Mouse (Mus musculus) intestine, postnatal 0 days (tissue): ENCODE data around the gene Sh2b1. TPM values are rescaled to one million over a fixed set of nuclear protein-coding genes. Genes with fewer than 3 reads are reported as not detected.

Experiments used
- ATAC-seq: fragments of 200-750 bp; cut with Nextera tagmentation; 2 replicates; pipeline ENCODE4 v1.8.0; 2017; ENCODE audit warnings: mild to moderate bottlenecking, moderate TSS enrichment, moderate library complexity
- H3K27ac ChIP-seq: fragments of 300-500 bp; sonication (generic); 2 replicates; pipeline ENCODE4 v1.5.1; 2014; ENCODE audit warnings: mild to moderate bottlenecking, low read depth, low read length, moderate library complexity
- H3K27me3 ChIP-seq: fragments of 300-500 bp; sonication (generic); replicated peaks from 2 replicates; pipeline ENCODE4 v1.6.1; 2014; ENCODE audit warnings: low read length, mixed read lengths; ENCODE audit not compliant: control insufficient read depth, insufficient read depth
- H3K36me3 ChIP-seq: fragments of 300-500 bp; sonication (generic); 2 replicates; pipeline ENCODE4 v1.6.1; 2014; ENCODE audit warnings: mild to moderate bottlenecking, moderate library complexity; ENCODE audit not compliant: control insufficient read depth, insufficient read depth
- H3K4me1 ChIP-seq: fragments of 300-500 bp; sonication (generic); replicated peaks from 2 replicates; pipeline ENCODE4 v1.6.1; 2014; ENCODE audit warnings: antibody characterized with exemption, low read length, mixed read lengths; ENCODE audit not compliant: control insufficient read depth, insufficient read depth
- H3K4me2 ChIP-seq: fragments of 300-500 bp; sonication (generic); replicated peaks from 2 replicates; pipeline ENCODE4 v1.6.1; 2014; ENCODE audit warnings: low read depth, mild to moderate bottlenecking, moderate library complexity
- H3K4me3 ChIP-seq: fragments of 300-500 bp; sonication (generic); 2 replicates; pipeline ENCODE4 v1.5.1; 2014; ENCODE audit warnings: low read depth, low read length
- H3K9ac ChIP-seq: fragments of 300-500 bp; sonication (generic); 2 replicates; pipeline ENCODE4 v1.6.1; 2014; ENCODE audit warnings: mild to moderate bottlenecking, low read depth, low read length
- H3K9me3 ChIP-seq: fragments of 300-500 bp; sonication (generic); 2 replicates; pipeline ENCODE4 v1.6.1; 2016; ENCODE audit warnings: mixed run types; ENCODE audit not compliant: control insufficient read depth
- CTCF ChIP-seq: sonication (generic); IDR thresholded peaks from 2 replicates; pipeline ENCODE4 v1.5.1; 2016; ENCODE audit warnings: low read depth, mild to moderate bottlenecking, control low read depth, antibody characterized with exemption, moderate library complexity
- WGBS: fragments of 180-500 bp; shearing (Covaris S2); extraction: QIAGEN DNeasy Blood & Tissue Kit; methylation state at CpG from one replicate; pipeline ENCODE4 v1.1.7; 2014; 5-methylcytosine and 5-hydroxymethylcytosine counted together
- polyA plus RNA-seq: library from polyadenylated mRNA; unstranded; fragments of >200 nt; fragmentation: Nextera tagmentation; extraction: Ambion mirVana; gene quantifications from 2 replicates; pipeline ENCODE4 v1.2.1, GENCODE M21; 2015

Sh2b1 gene
- polyA plus RNA-seq, 1 experiment from 2014 or later: 23.8 TPM

DNA sequence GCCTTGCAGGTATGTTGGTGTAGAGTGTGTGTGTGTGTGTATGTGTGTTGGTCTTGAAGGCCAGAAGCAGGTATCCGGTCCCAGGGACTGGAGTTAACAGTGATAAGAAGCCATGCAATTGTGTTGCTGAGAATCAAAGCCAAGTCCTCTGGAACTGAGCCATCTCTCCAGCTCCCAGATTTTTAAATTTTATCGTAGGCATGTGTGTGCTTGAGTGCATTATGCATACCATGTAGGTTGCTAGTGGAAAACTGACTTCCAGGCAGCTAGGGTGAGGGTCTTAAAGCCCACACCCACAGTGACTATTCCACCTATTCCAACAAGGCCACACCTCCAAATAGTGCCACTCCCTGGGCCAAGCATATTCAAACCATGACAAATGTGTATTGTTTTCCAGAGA lies 29.7 kb upstream of the Sh2b1 start:
- H3K27me3 ChIP-seq: no peaks in the 10 kb centered on the region
- no peak overlapping the region for H3K27ac ChIP-seq
- TF ChIP-seq CTCF: no peak
- H3K9ac ChIP-seq: no peak overlapping the region
- peaks cover 11% of the 10 kb centered on the region for H3K36me3 ChIP-seq
- H3K4me1 ChIP-seq: no peaks in the 10 kb centered on the region
- no peak overlapping the region for H3K4me3 ChIP-seq
- no peak for ATAC-seq
- no peaks in the 10 kb centered on the region for H3K9me3 ChIP-seq
- no peak overlapping the region for H3K4me2 ChIP-seq
- WGBS: 79% methylated on average over 2 of the region's 2 CpGs

- no peaks in the 10 kb centered on the region for H3K27me3 ChIP-seq
- no peaks in the 10 kb centered on the region for H3K4me1 ChIP-seq
- peaks cover 26% of the 10 kb centered on the region for H3K36me3 ChIP-seq
- peak within 1 kb of the TSS; percentile 97 for H3K9ac ChIP-seq
- peak within 1 kb of the TSS; percentile 98 for H3K27ac ChIP-seq
- peak within 1 kb of the TSS; percentile 65 for H3K4me2 ChIP-seq
- peak; percentile 83 for TF ChIP-seq CTCF
- no peaks in the 10 kb centered on the region for H3K9me3 ChIP-seq
- peak; percentile 95 for ATAC-seq
- under 1% methylated on average over 62 of the region's 72 CpGs for WGBS
- H3K4me3 ChIP-seq: peak within 1 kb of the TSS; percentile 80
Observed at GRCm38 (mm10) chr7:126503273-126503878, 28.2 kb upstream of the Sh2b1 start, which contains the start of gene Atxn2l. TSS of gene Atxn2l (minus strand) at chr7:126503437.

DNA sequence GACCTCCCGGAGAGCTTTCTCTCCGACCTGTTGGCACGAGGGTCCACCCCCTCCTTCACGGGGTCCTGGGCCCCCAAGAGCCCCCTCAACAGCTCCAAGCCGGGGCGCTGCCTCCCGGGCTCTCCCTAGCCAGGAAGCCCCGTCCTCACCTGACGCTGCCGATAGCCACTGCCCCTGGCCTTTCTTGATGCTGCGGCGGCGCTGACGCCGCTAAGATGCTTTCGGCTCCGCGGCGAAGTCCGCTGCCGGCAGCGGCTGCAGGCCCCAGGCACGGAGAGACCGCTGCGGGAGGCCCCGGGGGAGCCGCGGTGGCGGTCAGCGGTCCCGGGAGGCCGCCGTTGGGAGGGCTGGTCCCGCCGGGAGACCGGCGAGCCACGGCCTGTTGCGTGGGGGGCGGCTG lies 27.5 kb upstream of the Sh2b1 start:
- peak overlapping the region; percentile 65 for H3K4me2 ChIP-seq
- no peaks in the 10 kb centered on the region for H3K9me3 ChIP-seq
- ATAC-seq: no peak
- WGBS: under 1% methylated on average over 40 of the region's 40 CpGs
- no peaks in the 10 kb centered on the region for H3K27me3 ChIP-seq
- peak overlapping the region; percentile 97 for H3K9ac ChIP-seq
- peak overlapping the region; percentile 98 for H3K27ac ChIP-seq
- peak overlapping the region; percentile 80 for H3K4me3 ChIP-seq
- peaks cover 32% of the 10 kb centered on the region for H3K36me3 ChIP-seq
- no peaks in the 10 kb centered on the region for H3K4me1 ChIP-seq
- TF ChIP-seq CTCF: no peak

DNA sequence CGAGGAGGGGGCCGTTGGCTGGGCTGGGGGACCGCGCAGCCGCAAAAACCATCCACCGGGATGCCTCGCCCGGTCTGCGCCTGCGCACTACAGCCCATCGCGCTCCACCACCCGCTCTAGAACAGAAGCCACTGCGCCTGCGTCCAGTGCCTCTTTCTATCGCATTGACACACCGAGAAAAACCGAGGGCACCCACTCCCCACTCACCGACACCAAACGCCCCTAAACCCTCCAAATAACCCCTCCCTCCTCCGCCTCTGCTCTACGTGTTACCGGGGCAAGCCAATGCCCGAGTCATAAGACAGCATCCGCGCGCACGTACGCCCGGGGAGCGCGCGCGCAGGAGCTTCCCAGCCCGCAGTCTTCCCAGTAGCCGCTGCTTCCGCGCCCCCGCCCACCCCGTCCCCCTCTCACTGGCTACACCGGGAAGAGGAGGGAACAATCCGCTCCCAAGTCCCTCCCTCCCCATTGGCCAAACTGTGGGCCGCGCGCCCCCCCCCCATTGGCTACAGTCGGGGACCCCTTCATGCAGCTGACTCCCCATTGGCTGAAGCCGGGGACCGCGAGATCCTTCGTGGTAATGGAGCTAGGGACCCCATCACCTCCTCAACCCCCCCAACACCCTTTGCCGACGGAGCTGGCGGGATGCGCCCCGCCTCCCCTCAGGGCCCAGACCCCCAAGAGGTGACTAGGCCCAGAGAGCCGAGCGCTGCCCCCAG lies 27.0 kb upstream of the Sh2b1 start:
- Histone ChIP-seq H3K4me2 (peak overlapping the region; percentile 65), H3K36me3 (peaks cover 38% of the 10 kb centered on the region), H3K27me3 (no peaks in the 10 kb centered on the region), H3K9me3 (no peaks in the 10 kb centered on the region), H3K9ac (peak overlapping the region; percentile 97), H3K4me1 (no peaks in the 10 kb centered on the region), H3K4me3 (peak overlapping the region; percentile 80), H3K27ac (peak overlapping the region; percentile 98)
- no peak for TF ChIP-seq CTCF
- peak; percentile 74 for ATAC-seq
- WGBS: under 1% methylated on average over 52 of the region's 57 CpGs

GRCm38 (mm10) chr7:126501684-126502022 lies 26.4 kb upstream of the Sh2b1 start:
- Histone ChIP-seq H3K27ac (peak overlapping the region; percentile 98), H3K4me2 (peak overlapping the region; percentile 65)

DNA sequence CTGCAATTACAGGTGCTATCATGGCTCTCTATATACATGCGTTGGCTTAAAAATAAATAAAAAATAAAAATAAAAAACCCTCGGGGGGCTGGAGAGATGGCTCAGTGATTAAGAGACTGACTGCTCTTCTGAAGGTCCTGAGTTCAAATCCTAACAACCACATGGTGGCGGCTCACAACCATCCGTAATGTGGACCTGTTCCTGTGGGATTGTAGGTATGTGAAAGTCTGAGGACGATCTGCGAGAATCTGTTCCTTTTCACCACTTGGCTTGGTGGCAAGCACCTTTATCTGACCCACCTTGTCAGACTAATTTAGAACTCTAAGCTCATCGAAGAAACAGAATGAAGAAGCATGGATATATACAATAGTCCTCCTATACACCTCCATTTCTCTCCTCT lies 24.2 kb upstream of the Sh2b1 start:
- Histone ChIP-seq H3K4me2 (no peak overlapping the region), H3K9ac (no peak overlapping the region), H3K36me3 (peaks cover 65% of the 10 kb centered on the region), H3K27ac (no peak overlapping the region), H3K4me3 (no peak overlapping the region), H3K9me3 (no peaks in the 10 kb centered on the region), H3K27me3 (no peaks in the 10 kb centered on the region), H3K4me1 (no peaks in the 10 kb centered on the region)
- WGBS: 92% methylated on average over 7 of the region's 7 CpGs
- no peak for ATAC-seq
- TF ChIP-seq CTCF: no peak

More at GRCm38 (mm10) chr7:126501684-126502022, 26.4 kb upstream of the Sh2b1 start:
- H3K4me3 ChIP-seq: peak overlapping the region; percentile 80
- WGBS: 2% methylated on average over 9 of the region's 9 CpGs
- no peaks in the 10 kb centered on the region for H3K27me3 ChIP-seq
- no peaks in the 10 kb centered on the region for H3K4me1 ChIP-seq
- no peak for ATAC-seq
- H3K9ac ChIP-seq: peak overlapping the region; percentile 97
- peaks cover 43% of the 10 kb centered on the region for H3K36me3 ChIP-seq
- no peak for TF ChIP-seq CTCF
- H3K9me3 ChIP-seq: no peaks in the 10 kb centered on the region
